In genomic region chr1:73902171-73902991, GRCm38 (mm10) we compare ENCODE assay signal across 1 mouse cellular context.
TF ChIP-seq lines count a peak whose summit lies in the region.

No protein-coding gene starts in this region.

TF ChIP-seq in CH12.LX, 34 proteins besides CTCF, POLR2A, EP300 and RAD21 (continued from another document):
- TF ChIP-seq TBP (conservative IDR thresholded peaks at IDR 0.05; ENCODE audit: low read depth, low read length) (no peak), CHD2 (IDR thresholded peaks at IDR 0.05; ENCODE audit: low read length) (no peak), KAT2A (IDR thresholded peaks at IDR 0.05; ENCODE audit: insufficient replicate concordance, low read length) (no peak), TCF12 (IDR thresholded peaks at IDR 0.05; ENCODE audit: low read depth, low read length) (no peak), RCOR1 (conservative IDR thresholded peaks at IDR 0.05; ENCODE audit: low read depth, low read length) (no peak), ETS1 (conservative IDR thresholded peaks at IDR 0.05; ENCODE audit: low read depth, low read length) (no peak), MEF2A (IDR thresholded peaks at IDR 0.05; ENCODE audit: borderline replicate concordance, low read depth, low read length) (no peak), NRF1 (IDR thresholded peaks at IDR 0.05; ENCODE audit: low read depth, low read length) (no peak), MXI1 (IDR thresholded peaks at IDR 0.05; ENCODE audit: low read depth, low read length) (no peak), MAX (IDR thresholded peaks at IDR 0.05; ENCODE audit: low read length) (no peak), CHD1 (IDR thresholded peaks at IDR 0.05; ENCODE audit: low read depth, low read length) (no peak)
